Mouse (Mus musculus) liver, adult 2 months (tissue): Measurements from ENCODE around the gene Btbd17.

ENCODE experiments used
- CTCF ChIP-seq: fragments of 200-500 bp; IDR thresholded peaks from 2 replicates; pipeline ENCODE4 v1.5.1; 2011; ENCODE audit warnings: low read depth, low read length, control low read depth
- POLR2A ChIP-seq: fragments of 200-500 bp; IDR thresholded peaks from 2 replicates; pipeline ENCODE4 v1.6.1; 2011; ENCODE audit warnings: low read length, control low read depth; ENCODE audit not compliant: insufficient read depth; ENCODE audit errors: extremely low read depth

GRCm38 (mm10) chr11:114814873-114815592 lies 19.3 kb upstream of the Btbd17 start:
- no peak for TF ChIP-seq POLR2A
- no peak for TF ChIP-seq CTCF
